Mouse (Mus musculus) erythroblast, embryonic 14.5 days (primary cell): ENCODE results near the gene Zbtb7b.

Experiments
- GATA1 ChIP-seq: IDR thresholded peaks from 2 replicates; pipeline ENCODE4 v1.6.1; 2012; ENCODE audit warnings: low read length, inconsistent platforms, mixed read lengths
- TAL1 ChIP-seq: IDR thresholded peaks from 3 replicates; pipeline ENCODE4 v1.6.1; 2012; ENCODE audit warnings: low read length, inconsistent platforms, mixed read lengths

DNA sequence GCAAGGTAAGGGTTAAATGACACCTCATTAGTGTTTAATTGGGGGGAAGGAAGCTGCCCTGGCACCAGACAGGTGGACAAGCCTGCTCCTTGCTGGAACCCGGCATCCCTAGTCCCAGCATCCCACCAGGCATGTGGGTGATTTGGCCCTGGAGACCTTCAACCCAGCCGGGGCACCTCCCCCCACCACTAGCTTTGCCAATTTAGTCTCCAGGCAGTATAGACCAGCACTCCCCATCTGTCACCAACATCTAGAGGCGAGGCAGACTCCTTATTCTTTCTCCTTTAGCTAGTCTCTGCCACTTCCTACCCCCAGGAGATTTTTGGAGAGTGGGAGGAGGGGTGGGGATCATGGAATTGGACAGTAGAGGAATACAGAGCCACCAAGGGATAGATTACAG is 64.2 kb downstream of the Zbtb7b start:
- no peak for TF ChIP-seq GATA1
- TF ChIP-seq TAL1, result no peak
